Mouse (Mus musculus): ENCODE results near the gene Wnt6. TPM values are rescaled to one million over a fixed set of nuclear protein-coding genes. Genes with fewer than 3 reads are reported as not detected.

Gene Wnt6
- polyA plus RNA-seq, 2 experiments = 39.9 to 51.8 TPM

- peak overlapping the region; percentile 50 for H3K4me3 ChIP-seq (replicated peaks; ENCODE audit: low read length)
- peaks cover 68% of the 10 kb centered on the region for H3K27me3 ChIP-seq (ENCODE audit: control insufficient read depth, insufficient read depth, low read length)
- no peaks in the 10 kb centered on the region for H3K9me3 ChIP-seq (ENCODE audit: control insufficient read depth, low read length)
- peaks cover 18% of the 10 kb centered on the region for H3K4me1 ChIP-seq (ENCODE audit: control insufficient read depth, insufficient read depth, low read length)
- peak; percentile 90 for ATAC-seq (ENCODE audit: low FRiP score, low read depth)
- no peaks in the 10 kb centered on the region for H3K36me3 ChIP-seq (ENCODE audit: control insufficient read depth, insufficient read depth, low read length)
- peak overlapping the region; percentile 92 for H3K4me2 ChIP-seq (replicated peaks; ENCODE audit: low read depth, low read length, severe bottlenecking)
- DNase-seq (ENCODE audit: low spot score) = peak; percentile 91
- H3K9ac ChIP-seq (ENCODE audit: low read depth, low read length, severe bottlenecking) = no peak overlapping the region
- no peak for TF ChIP-seq POLR2A (IDR thresholded peaks at IDR 0.05; ENCODE audit: borderline replicate concordance, extremely low read depth, insufficient read depth, insufficient read length)
- no peak overlapping the region for H3K27ac ChIP-seq (replicated peaks; ENCODE audit: low read depth, low read length)
- 0% methylated on average over 15 of the region's 15 CpGs for WGBS
Observed at GRCm38 (mm10) chr1:74773136-74773535, 1.4 kb downstream of the Wnt6 start.

- Histone ChIP-seq H3K9me3 (ENCODE audit: control insufficient read depth, low read length) (no peaks in the 10 kb centered on the region), H3K4me1 (ENCODE audit: control insufficient read depth, insufficient read depth, low read length) (peaks cover 18% of the 10 kb centered on the region), H3K36me3 (ENCODE audit: control insufficient read depth, insufficient read depth, low read length) (no peaks in the 10 kb centered on the region), H3K4me3 (replicated peaks; ENCODE audit: low read length) (peak overlapping the region; percentile 50; the same call in 1 of the 2 replicates), H3K9ac (ENCODE audit: low read depth, low read length, severe bottlenecking) (no peak overlapping the region), H3K27me3 (ENCODE audit: control insufficient read depth, insufficient read depth, low read length) (peaks cover 62% of the 10 kb centered on the region), H3K4me2 (replicated peaks; ENCODE audit: low read depth, low read length, severe bottlenecking) (peak overlapping the region; percentile 92; the same call in 1 of the 2 replicates), H3K27ac (replicated peaks; ENCODE audit: low read depth, low read length) (no peak overlapping the region)
- no peak for TF ChIP-seq POLR2A (IDR thresholded peaks at IDR 0.05; ENCODE audit: borderline replicate concordance, extremely low read depth, insufficient read depth, insufficient read length)
- no peak for DNase-seq (ENCODE audit: low spot score)
- 24% methylated on average over 7 of the region's 7 CpGs for WGBS
- no peak for ATAC-seq (ENCODE audit: low FRiP score, low read depth)
Observed at GRCm38 (mm10) chr1:74774062-74774461, 2.4 kb downstream of the Wnt6 start.

GRCm38 (mm10) chr1:74775816-74776215 lies 4.1 kb downstream of the Wnt6 start:
- ATAC-seq (ENCODE audit: low FRiP score, low read depth) (no peak), DNase-seq (ENCODE audit: low spot score) (no peak)
- Histone ChIP-seq H3K9ac (ENCODE audit: low read depth, low read length, severe bottlenecking) (no peak overlapping the region), H3K9me3 (ENCODE audit: control insufficient read depth, low read length) (no peaks in the 10 kb centered on the region), H3K4me3 (replicated peaks; ENCODE audit: low read length) (no peak overlapping the region), H3K36me3 (ENCODE audit: control insufficient read depth, insufficient read depth, low read length) (no peaks in the 10 kb centered on the region), H3K27ac (replicated peaks; ENCODE audit: low read depth, low read length) (no peak overlapping the region), H3K4me2 (replicated peaks; ENCODE audit: low read depth, low read length, severe bottlenecking) (0 out of 2 replicates have a peak overlapping the region, but pooled peaks have one; percentile 17), H3K27me3 (ENCODE audit: control insufficient read depth, insufficient read depth, low read length) (peaks cover 52% of the 10 kb centered on the region), H3K4me1 (ENCODE audit: control insufficient read depth, insufficient read depth, low read length) (peaks cover 11% of the 10 kb centered on the region)
- WGBS = 10% methylated on average over 5 of the region's 5 CpGs
- no peak for TF ChIP-seq POLR2A (IDR thresholded peaks at IDR 0.05; ENCODE audit: borderline replicate concordance, extremely low read depth, insufficient read depth, insufficient read length)

- Histone ChIP-seq H3K36me3 (ENCODE audit: control insufficient read depth, insufficient read depth, low read length) (no peaks in the 10 kb centered on the region), H3K9me3 (ENCODE audit: control insufficient read depth, low read length) (no peaks in the 10 kb centered on the region), H3K27me3 (ENCODE audit: control insufficient read depth, insufficient read depth, low read length) (peaks cover 56% of the 10 kb centered on the region), H3K4me3 (replicated peaks; ENCODE audit: low read length) (no peak overlapping the region), H3K9ac (ENCODE audit: low read depth, low read length, severe bottlenecking) (no peak overlapping the region), H3K27ac (replicated peaks; ENCODE audit: low read depth, low read length) (no peak overlapping the region), H3K4me1 (ENCODE audit: control insufficient read depth, insufficient read depth, low read length) (peaks cover 3% of the 10 kb centered on the region; the same call in 1 of the 2 replicates), H3K4me2 (replicated peaks; ENCODE audit: low read depth, low read length, severe bottlenecking) (no peak overlapping the region)
- no peak for DNase-seq (ENCODE audit: low spot score)
- no peak for ATAC-seq (ENCODE audit: low FRiP score, low read depth)
- WGBS = 28% methylated on average over 3 of the region's 3 CpGs
- no peak for TF ChIP-seq POLR2A (IDR thresholded peaks at IDR 0.05; ENCODE audit: borderline replicate concordance, extremely low read depth, insufficient read depth, insufficient read length)
Observed at GRCm38 (mm10) chr1:74778934-74779486, 7.3 kb downstream of the Wnt6 start.

GRCm38 (mm10) chr1:74782045-74782444 lies 10.4 kb downstream of the Wnt6 start:
- no peak overlapping the region for H3K4me2 ChIP-seq (replicated peaks; ENCODE audit: low read depth, low read length, severe bottlenecking)
- H3K4me3 ChIP-seq (replicated peaks; ENCODE audit: low read length) = no peak overlapping the region
- peaks cover 3% of the 10 kb centered on the region; the same call in 1 of the 2 replicates for H3K4me1 ChIP-seq (ENCODE audit: control insufficient read depth, insufficient read depth, low read length)
- H3K27ac ChIP-seq (replicated peaks; ENCODE audit: low read depth, low read length) = no peak overlapping the region
- H3K9ac ChIP-seq (ENCODE audit: low read depth, low read length, severe bottlenecking) = no peak overlapping the region
- ATAC-seq (ENCODE audit: low FRiP score, low read depth) (no peak), DNase-seq (ENCODE audit: low spot score) (no peak)
- no peaks in the 10 kb centered on the region for H3K36me3 ChIP-seq (ENCODE audit: control insufficient read depth, insufficient read depth, low read length)
- peaks cover 59% of the 10 kb centered on the region for H3K27me3 ChIP-seq (ENCODE audit: control insufficient read depth, insufficient read depth, low read length)
- TF ChIP-seq POLR2A (IDR thresholded peaks at IDR 0.05; ENCODE audit: borderline replicate concordance, extremely low read depth, insufficient read depth, insufficient read length) = no peak
- no peaks in the 10 kb centered on the region for H3K9me3 ChIP-seq (ENCODE audit: control insufficient read depth, low read length)
- 12% methylated on average over 14 of the region's 14 CpGs for WGBS

Data from limb, embryonic 14.5 days (tissue).